Mouse (Mus musculus) small intestine, adult 2 months (tissue): ENCODE results near the gene Grk4.

ENCODE experiments used
- CTCF ChIP-seq: fragments of 200-500 bp; IDR thresholded peaks from 2 replicates; pipeline ENCODE4 v1.5.1; 2012; ENCODE audit warnings: low read depth, mild to moderate bottlenecking, control low read depth, inconsistent platforms, low read length, moderate library complexity, mixed read lengths; ENCODE audit not compliant: insufficient replicate concordance, insufficient read length; ENCODE audit errors: extremely low read depth
- POLR2A ChIP-seq: fragments of 200-500 bp; IDR thresholded peaks from 2 replicates; pipeline ENCODE4 v1.6.1; 2012; ENCODE audit warnings: low read depth, mild to moderate bottlenecking, control low read depth, inconsistent platforms, low read length, moderate library complexity

DNA sequence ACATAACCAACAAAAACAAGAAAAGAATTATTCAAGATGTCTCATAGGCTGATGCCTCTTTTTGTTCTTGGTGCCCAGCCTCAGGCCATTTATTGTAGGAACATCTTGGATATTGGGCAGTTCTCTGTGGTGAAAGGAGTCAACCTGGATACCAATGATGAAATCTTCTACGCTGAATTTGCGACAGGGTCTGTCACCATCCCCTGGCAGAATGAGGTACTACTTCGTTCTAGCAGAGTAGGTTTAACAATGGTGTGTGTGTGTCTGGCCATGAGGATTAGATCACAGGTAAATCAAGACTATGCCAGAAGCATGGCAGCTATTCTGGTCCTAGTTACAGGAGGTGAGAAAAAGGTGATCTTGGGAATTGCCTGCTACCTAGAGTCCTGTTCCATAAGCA is 91.3 kb downstream of the Grk4 start:
- TF ChIP-seq CTCF (no peak), POLR2A (no peak)
